Mouse (Mus musculus) brain, embryonic 18.5 days (tissue): ENCODE measurements around the gene Vmn1r227.

Experiments
- DNase-seq: peaks from one replicate; pipeline ENCODE4 v3.0.0-alpha.2; 2012; ENCODE audit warnings: low read depth, low spot score

Gene Vmn1r227

GRCm38 (mm10) chr17:20729543-20729942, at the start of gene Vmn1r227:
TSS of gene Vmn1r227 (plus strand) at chr17:20729843.
- no peak for DNase-seq

- no peak for DNase-seq
Measured at GRCm38 (mm10) chr17:20682543-20682942, 47.1 kb upstream of the Vmn1r227 start, which contains the start of gene Vmn1r226. TSS of gene Vmn1r226 (plus strand) at chr17:20682843.

- DNase-seq = no peak
Measured at GRCm38 (mm10) chr17:20786057-20786456, 56.4 kb downstream of the Vmn1r227 start, which contains the start of gene Vmn1r228. TSS of gene Vmn1r228 (minus strand) at chr17:20786157.
